Mouse (Mus musculus) adrenal gland, adult 8-10 months (tissue): ENCODE results near the gene Galnt12. TPM values are rescaled to one million over a fixed set of nuclear protein-coding genes. Genes with fewer than 3 reads are reported as not detected.
A peak's percentile ranks its signal among the peaks of the same experiment; 100 is the strongest.
"Not testable (repeated sequence)": the region's sequence is repeated elsewhere in the genome, so short reads cannot be mapped to it uniquely, and the experiment has no call there.

Source experiments
- DNase-seq: peaks from one replicate; pipeline ENCODE4 v3.0.0; 2022
- total RNA-seq, 4 experiments: library from RNA; stranded (reverse); gene quantifications; 2 replicates each; pipeline ENCODE4 v1.2.4; 2022

The Galnt12 gene
- total RNA-seq: 1 to 10 TPM in 2 of 4 experiments, under 1 TPM in 2; 0.67 to 1.3 (median 0.98) TPM

- no peak for DNase-seq
Observed at GRCm38 (mm10) chr4:47091493-47092386, at the start of gene Galnt12. Galnt12 (plus strand) TSS chr4:47091909.

- DNase-seq: no peak
Observed at GRCm38 (mm10) chr4:47043866-47044265, 47.8 kb upstream of the Galnt12 start.

- DNase-seq: no peak
Observed at GRCm38 (mm10) chr4:47046974-47047373, 44.7 kb upstream of the Galnt12 start.

GRCm38 (mm10) chr4:47047765-47048164 lies 43.9 kb upstream of the Galnt12 start:
- no peak for DNase-seq

GRCm38 (mm10) chr4:47049216-47049615 lies 42.5 kb upstream of the Galnt12 start:
- no peak for DNase-seq

- DNase-seq: peak; percentile 62
Observed at GRCm38 (mm10) chr4:47050167-47050566, 41.5 kb upstream of the Galnt12 start.

- DNase-seq: no peak
Observed at GRCm38 (mm10) chr4:47050642-47051381, 40.9 kb upstream of the Galnt12 start.

- DNase-seq: no peak
Observed at GRCm38 (mm10) chr4:47051905-47052304, 39.8 kb upstream of the Galnt12 start.

GRCm38 (mm10) chr4:47055170-47055569 lies 36.5 kb upstream of the Galnt12 start:
- not testable (repeated sequence) for DNase-seq

- DNase-seq: no peak
Observed at GRCm38 (mm10) chr4:47055570-47056080, 36.1 kb upstream of the Galnt12 start.

- DNase-seq: peak; percentile 56
Observed at GRCm38 (mm10) chr4:47056791-47057509, 34.8 kb upstream of the Galnt12 start, which contains the start of gene Anks6. Anks6 (minus strand) TSS chr4:47057427.

GRCm38 (mm10) chr4:47057510-47058325 lies 34.0 kb upstream of the Galnt12 start:
- DNase-seq: no peak

GRCm38 (mm10) chr4:47060900-47061299 lies 30.8 kb upstream of the Galnt12 start:
- no peak for DNase-seq

- no peak for DNase-seq
Observed at GRCm38 (mm10) chr4:47075054-47075453, 16.7 kb upstream of the Galnt12 start.

GRCm38 (mm10) chr4:47079997-47080646 lies 11.6 kb upstream of the Galnt12 start:
- DNase-seq: no peak

- no peak for DNase-seq
Observed at GRCm38 (mm10) chr4:47080647-47081010, 11.1 kb upstream of the Galnt12 start.

- DNase-seq: no peak
Observed at GRCm38 (mm10) chr4:47083824-47084223, 7.9 kb upstream of the Galnt12 start.

- no peak for DNase-seq
Observed at GRCm38 (mm10) chr4:47088671-47089070, 3.0 kb upstream of the Galnt12 start.

- DNase-seq: no peak
Observed at GRCm38 (mm10) chr4:47092387-47093021, 795 bp downstream of the Galnt12 start.

- DNase-seq: no peak
Observed at GRCm38 (mm10) chr4:47093161-47093560, 1.5 kb downstream of the Galnt12 start.

GRCm38 (mm10) chr4:47093647-47094046 lies 1.9 kb downstream of the Galnt12 start:
- no peak for DNase-seq
